11 mouse cellular contexts compared by ENCODE assay signal in the genomic region with DNA sequence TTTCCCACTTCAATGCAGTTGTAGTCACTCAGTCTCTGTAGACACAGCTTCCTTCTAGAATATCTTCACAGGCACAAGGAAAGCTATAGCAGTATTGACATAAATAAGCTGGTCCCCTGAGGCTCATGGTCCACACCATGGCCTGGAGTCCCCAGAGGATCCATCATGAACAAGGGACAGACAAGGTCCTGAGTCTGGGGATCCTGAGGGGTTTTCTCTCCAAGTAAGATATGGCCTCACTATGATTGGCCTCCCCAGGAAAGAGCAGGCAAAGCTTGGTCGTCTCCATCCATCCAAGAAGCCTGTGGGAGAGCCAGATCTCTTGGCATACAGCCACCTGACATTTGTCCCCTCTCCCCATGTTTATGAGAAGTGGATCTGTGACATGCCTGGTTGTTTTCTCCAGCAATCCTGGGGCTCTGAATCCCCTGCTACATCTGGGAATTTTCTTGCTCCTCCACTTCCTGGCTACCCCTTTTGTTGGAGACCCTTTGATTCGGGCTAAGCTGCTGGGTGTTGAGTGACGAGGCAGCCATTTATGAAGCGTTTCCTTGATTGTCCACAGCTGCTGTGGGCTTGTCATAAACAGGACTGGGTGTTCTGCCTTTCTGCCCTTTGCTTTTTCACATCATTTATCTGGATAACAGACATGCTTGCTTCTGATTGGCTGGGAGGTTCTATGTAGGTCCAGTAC.
DNase-seq lines count a peak whose midpoint lies in the region; ATAC-seq lines count a peak whose summit lies in the region.
"Had no signal": no experiment of that assay in that cellular context is flagged by ENCODE, and none has a peak within 500 bp of the region (broad histone marks: within the 10 kb centered on the region; RNA-seq: fewer than 3 reads in every experiment).

No protein-coding gene starts in this region.

- H3K36me3 ChIP-seq in intestine, embryonic 15.5 days, result no peaks in the 10 kb centered on the region
- no peaks in the 10 kb centered on the region for H3K36me3 ChIP-seq in limb, embryonic 11.5 days (ENCODE audit: control insufficient read depth, insufficient read depth, low read length)
- H3K36me3 ChIP-seq in stomach, embryonic 15.5 days, result no peaks in the 10 kb centered on the region
- H3K36me3 ChIP-seq: neural tube, embryonic 12.5 days had no signal

- ATAC-seq in intestine, embryonic 15.5 days, result peak; percentile 57
- ATAC-seq in limb, embryonic 11.5 days (ENCODE audit: insufficient number of reproducible peaks, low FRiP score, low TSS enrichment, low read depth), result peak; percentile 76
- ATAC-seq in stomach, embryonic 15.5 days (ENCODE audit: insufficient read depth, low FRiP score, low read depth), result peak; percentile 74
- no peak for ATAC-seq in erythroblast, adult 5-6 weeks (replicated peaks; ENCODE audit: low FRiP score, poor library complexity, severe bottlenecking)

- H3K27me3 ChIP-seq in intestine, embryonic 15.5 days (replicated peaks), result no peaks in the 10 kb centered on the region
- no peaks in the 10 kb centered on the region for H3K27me3 ChIP-seq in limb, embryonic 11.5 days (ENCODE audit: control insufficient read depth, insufficient read depth, low read length)
- no peaks in the 10 kb centered on the region for H3K27me3 ChIP-seq in stomach, embryonic 15.5 days (replicated peaks)
- H3K27me3 ChIP-seq: neural tube, embryonic 12.5 days had no signal

- no peak overlapping the region for H3K9ac ChIP-seq in intestine, embryonic 15.5 days
- no peak overlapping the region for H3K9ac ChIP-seq in limb, embryonic 11.5 days (ENCODE audit: low read length)
- H3K9ac ChIP-seq in stomach, embryonic 15.5 days, result no peak overlapping the region
- H3K9ac ChIP-seq: neural tube, embryonic 12.5 days had no signal

- no peak overlapping the region for H3K4me2 ChIP-seq in intestine, embryonic 15.5 days (replicated peaks)
- no peak overlapping the region for H3K4me2 ChIP-seq in limb, embryonic 11.5 days (ENCODE audit: low read depth, severe bottlenecking)
- H3K4me2 ChIP-seq in stomach, embryonic 15.5 days, result no peak overlapping the region
- H3K4me2 ChIP-seq: neural tube, embryonic 12.5 days had no signal

- intact Hi-C loops in heart, postnatal 25 days (cut with DNase I), result no loop called here

- no peaks in the 10 kb centered on the region for H3K9me3 ChIP-seq in intestine, embryonic 15.5 days
- H3K9me3 ChIP-seq in limb, embryonic 11.5 days (ENCODE audit: control insufficient read depth, low read length), result no peaks in the 10 kb centered on the region
- H3K9me3 ChIP-seq in stomach, embryonic 15.5 days, result no peaks in the 10 kb centered on the region
- H3K9me3 ChIP-seq: neural tube, embryonic 12.5 days had no signal

- H3K27ac ChIP-seq in intestine, embryonic 15.5 days, result peak overlapping the region; percentile 2; the same call in 1 of the 2 replicates
- H3K27ac ChIP-seq in limb, embryonic 11.5 days (replicated peaks; ENCODE audit: low read depth, low read length), result no peak overlapping the region
- peak overlapping the region; percentile 61; the same call in 1 of the 2 replicates for H3K27ac ChIP-seq in stomach, embryonic 15.5 days
- H3K27ac ChIP-seq: neural tube, embryonic 12.5 days had no signal

- DNase-seq in heart, adult 11 months, result peak; percentile 94
- DNase-seq in heart, postnatal 25 days (ENCODE audit: low spot score), result no peak
- DNase-seq in limb, embryonic 11.5 days (ENCODE audit: low spot score), result peak; percentile 74
- no peak for DNase-seq in layer of hippocampus, adult 9-10 months (ENCODE audit: low spot score)
- no peak for DNase-seq in cerebellum, adult 9-10 months
- DNase-seq: adrenal gland, postnatal 36 days; B cell, adult 2 months had no signal

- peaks cover 16% of the 10 kb centered on the region; the same call in 1 of the 2 replicates for H3K4me1 ChIP-seq in intestine, embryonic 15.5 days (replicated peaks)
- 0 out of 2 replicates have a peak, but pooled peaks cover 13% of the 10 kb centered on the region for H3K4me1 ChIP-seq in limb, embryonic 11.5 days (ENCODE audit: control insufficient read depth, insufficient read depth, low read length)
- 0 out of 2 replicates have a peak, but pooled peaks cover 7% of the 10 kb centered on the region for H3K4me1 ChIP-seq in stomach, embryonic 15.5 days

- no peak overlapping the region for H3K4me3 ChIP-seq in intestine, embryonic 15.5 days (replicated peaks)
- no peak overlapping the region for H3K4me3 ChIP-seq in limb, embryonic 11.5 days (ENCODE audit: low read depth, low read length)
- H3K4me3 ChIP-seq in stomach, embryonic 15.5 days (replicated peaks), result no peak overlapping the region
- H3K4me3 ChIP-seq: neural tube, embryonic 12.5 days had no signal

- 37% methylated on average over 4 of the region's 4 CpGs for WGBS in intestine, embryonic 15.5 days
- WGBS in limb, embryonic 11.5 days, result 14% methylated on average over 4 of the region's 4 CpGs
- 36% methylated on average over 4 of the region's 4 CpGs for WGBS in stomach, embryonic 15.5 days

Comparison
In these comparisons a context has a peak if more than half of its experiments do, and no peak if none do; other contexts are left out.
1. DNase-seq: peak in heart, adult 11 months (single experiment) and limb, embryonic 11.5 days (single experiment); none in heart, postnatal 25 days (single experiment), layer of hippocampus, adult 9-10 months (single experiment) and cerebellum, adult 9-10 months (single experiment).